Mouse (Mus musculus): Measurements from ENCODE around the gene Irgm2. TPM values are rescaled to one million over a fixed set of nuclear protein-coding genes. Genes with fewer than 3 reads are reported as not detected.
"Not testable (repeated sequence)": the region's sequence is repeated elsewhere in the genome, so short reads cannot be mapped to it uniquely, and the experiment has no call there.

Irgm2 gene
- polyA plus RNA-seq (2015; fragmentation: Nextera tagmentation; extraction: Ambion mirVana), result 1.5 and 1.8 TPM in 2 replicates

DNA sequence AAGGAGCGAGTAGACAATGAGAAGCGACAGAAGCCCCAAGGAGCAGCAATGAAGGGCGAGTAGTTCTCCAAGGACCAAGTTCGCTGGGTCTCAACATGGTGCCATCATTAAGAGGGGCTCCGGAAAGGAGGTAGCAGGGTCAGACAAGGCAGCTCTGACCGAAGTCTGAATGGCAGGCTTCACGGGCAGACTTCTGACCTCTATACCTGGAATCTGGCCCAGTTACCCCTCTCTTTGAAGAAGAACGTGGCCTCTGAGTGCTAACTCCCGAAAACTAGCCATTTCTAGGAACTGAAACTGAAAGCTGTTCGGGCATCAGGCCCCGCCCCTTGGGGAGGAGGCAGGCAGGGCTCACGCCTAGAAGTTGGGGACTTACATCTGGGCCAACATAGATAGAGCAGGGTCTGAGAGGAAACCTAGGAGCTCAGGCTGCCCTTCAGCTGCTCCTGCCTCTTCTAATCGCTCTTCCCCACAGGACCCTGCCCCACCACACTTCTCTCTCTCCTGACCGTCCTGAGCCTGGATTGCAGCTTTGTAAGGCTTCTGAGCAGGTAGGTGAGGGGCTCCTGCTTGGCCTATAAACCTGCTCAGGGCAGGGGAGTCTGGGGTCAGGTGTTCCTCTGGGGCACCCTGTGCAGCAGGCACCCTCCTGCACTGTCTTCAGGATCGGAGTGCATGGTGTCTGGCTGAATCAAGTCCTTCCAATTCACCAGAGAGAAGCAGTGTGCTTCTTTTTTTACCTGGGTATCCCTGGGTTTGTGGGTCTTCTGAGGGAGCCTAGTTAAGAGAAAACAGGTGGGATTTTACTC lies at the start of gene Irgm2, which contains the start of gene Igtp:
TSS of gene Irgm2 (plus strand) at position 390 of the 809 bp plus-strand sequence.
TSS of gene Igtp (plus strand) at position 328 of the 809 bp plus-strand sequence.
- H3K36me3 ChIP-seq, H3K27me3 ChIP-seq, H3K4me1 ChIP-seq, H3K27ac ChIP-seq, H3K9me3 ChIP-seq: not testable (repeated sequence)
- peak within 1 kb of the TSS; percentile 72 for H3K4me2 ChIP-seq
- peak within 1 kb of the TSS; percentile 75 for H3K9ac ChIP-seq
- 7% methylated on average over 14 of the region's 15 CpGs for WGBS
- peak within 1 kb of the TSS; percentile 58 for H3K4me3 ChIP-seq
- ATAC-seq (ENCODE audit: insufficient number of reproducible peaks, insufficient read depth, low FRiP score, low TSS enrichment, low read depth), result peak; percentile 37; the same call in 1 of the 2 replicates

DNA sequence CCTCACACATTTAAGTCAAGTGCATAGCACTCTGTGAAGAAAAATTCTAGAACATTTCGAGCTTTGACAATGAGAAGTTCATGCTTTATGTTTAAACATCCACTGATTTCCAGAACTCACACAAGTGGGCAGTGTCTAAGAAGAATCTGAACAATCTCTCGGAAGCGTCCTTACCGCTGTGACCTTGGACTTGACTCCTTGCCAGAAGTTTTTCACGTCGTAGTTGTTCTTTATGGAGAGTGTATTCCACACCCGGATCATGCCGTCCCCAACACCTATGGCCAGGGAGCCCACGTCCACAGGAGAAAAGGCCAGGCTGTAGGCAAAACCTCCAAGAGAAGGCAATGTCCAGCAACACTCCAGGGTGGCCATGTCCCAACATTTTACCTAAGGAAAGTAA lies 44.0 kb upstream of the Irgm2 start:
- ATAC-seq (ENCODE audit: insufficient number of reproducible peaks, insufficient read depth, low FRiP score, low TSS enrichment, low read depth), result no peak
- H3K4me3 ChIP-seq, result no peak overlapping the region
- WGBS, result 92% methylated on average over 9 of the region's 9 CpGs
- H3K9me3 ChIP-seq, result no peaks in the 10 kb centered on the region
- H3K4me2 ChIP-seq, result no peak overlapping the region
- H3K36me3 ChIP-seq, result peaks cover 89% of the 10 kb centered on the region
- H3K27me3 ChIP-seq, result no peaks in the 10 kb centered on the region
- no peaks in the 10 kb centered on the region for H3K4me1 ChIP-seq
- H3K9ac ChIP-seq, result no peak overlapping the region
- no peak overlapping the region for H3K27ac ChIP-seq

DNA sequence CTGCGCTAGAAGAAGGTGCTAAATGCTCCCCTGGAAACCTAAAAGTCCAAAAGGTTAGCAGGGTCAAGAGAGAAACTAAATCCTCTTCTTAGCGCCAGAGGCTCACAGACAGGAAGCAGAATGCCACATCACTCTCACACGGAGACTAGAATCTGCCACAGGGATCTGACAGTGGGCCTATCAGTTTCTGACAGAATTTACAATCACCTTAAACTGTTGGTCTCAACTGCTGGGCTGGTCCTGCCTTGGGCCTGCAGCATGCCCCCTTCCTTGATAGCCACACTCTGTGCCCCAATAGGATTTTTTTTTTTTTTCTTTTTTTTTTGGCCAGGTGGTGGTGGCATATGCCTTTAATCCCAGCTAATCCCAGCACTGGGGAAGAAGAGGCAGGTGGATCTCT lies 42.5 kb upstream of the Irgm2 start:
- peaks cover 91% of the 10 kb centered on the region for H3K36me3 ChIP-seq
- no peak overlapping the region for H3K4me3 ChIP-seq
- H3K9ac ChIP-seq, result no peak overlapping the region
- no peak overlapping the region for H3K4me2 ChIP-seq
- H3K27me3 ChIP-seq, result no peaks in the 10 kb centered on the region
- no peaks in the 10 kb centered on the region for H3K9me3 ChIP-seq
- no peaks in the 10 kb centered on the region for H3K4me1 ChIP-seq
- no peak for ATAC-seq (ENCODE audit: insufficient number of reproducible peaks, insufficient read depth, low FRiP score, low TSS enrichment, low read depth)
- no peak overlapping the region for H3K27ac ChIP-seq
- 78% methylated on average over 3 of the region's 3 CpGs for WGBS

DNA sequence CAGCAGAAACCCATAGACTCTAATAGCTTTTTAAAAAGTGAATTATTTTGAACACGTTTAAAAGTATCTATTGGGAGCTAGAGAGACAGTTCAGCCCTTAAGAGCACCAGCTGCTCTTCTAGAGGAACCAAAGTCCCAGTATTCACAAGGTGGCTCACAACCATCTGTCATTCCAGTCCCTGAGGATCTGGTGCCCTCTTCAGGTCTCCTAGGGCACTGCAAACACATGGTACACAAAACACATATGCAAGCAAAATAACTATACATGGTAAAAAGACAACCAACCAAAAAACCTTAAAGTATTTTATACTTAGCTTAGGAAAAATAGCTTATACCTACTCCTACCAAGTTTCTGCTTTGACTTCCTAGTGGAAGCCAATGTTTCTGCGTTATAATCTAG lies 34.3 kb upstream of the Irgm2 start:
- Histone ChIP-seq H3K27ac (no peak overlapping the region), H3K9me3 (no peaks in the 10 kb centered on the region), H3K4me3 (no peak overlapping the region), H3K36me3 (peaks cover 62% of the 10 kb centered on the region), H3K4me1 (peaks cover 7% of the 10 kb centered on the region), H3K27me3 (no peaks in the 10 kb centered on the region), H3K9ac (no peak overlapping the region), H3K4me2 (no peak overlapping the region)
- ATAC-seq (ENCODE audit: insufficient number of reproducible peaks, insufficient read depth, low FRiP score, low TSS enrichment, low read depth), result no peak
- 94% methylated on average over 2 of the region's 2 CpGs for WGBS

DNA sequence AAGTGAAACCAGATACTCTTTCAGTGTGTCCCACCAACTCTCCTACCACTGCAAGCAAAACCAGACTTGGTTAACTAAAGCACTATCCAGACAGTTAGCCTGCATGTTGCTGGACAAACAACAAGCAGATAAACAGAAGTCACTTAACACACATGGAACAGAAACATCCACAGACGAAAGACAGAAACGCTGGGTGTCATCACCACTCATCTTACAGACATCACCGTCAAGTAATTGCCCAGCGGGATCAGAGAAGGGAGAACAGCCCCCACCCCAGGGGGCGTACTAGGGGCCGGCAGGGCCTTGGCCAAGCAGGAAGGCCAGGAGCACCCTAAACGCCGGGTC lies 31.6 kb upstream of the Irgm2 start:
- H3K27me3 ChIP-seq, result no peaks in the 10 kb centered on the region
- peak overlapping the region; percentile 83 for H3K4me2 ChIP-seq
- WGBS, result under 1% methylated on average over 8 of the region's 8 CpGs
- peak overlapping the region; percentile 93 for H3K9ac ChIP-seq
- no peak for ATAC-seq (ENCODE audit: insufficient number of reproducible peaks, insufficient read depth, low FRiP score, low TSS enrichment, low read depth)
- peaks cover 37% of the 10 kb centered on the region for H3K36me3 ChIP-seq
- peak overlapping the region; percentile 68 for H3K27ac ChIP-seq
- H3K4me1 ChIP-seq, result peaks cover 17% of the 10 kb centered on the region
- H3K4me3 ChIP-seq, result peak overlapping the region; percentile 90
- H3K9me3 ChIP-seq, result no peaks in the 10 kb centered on the region

DNA sequence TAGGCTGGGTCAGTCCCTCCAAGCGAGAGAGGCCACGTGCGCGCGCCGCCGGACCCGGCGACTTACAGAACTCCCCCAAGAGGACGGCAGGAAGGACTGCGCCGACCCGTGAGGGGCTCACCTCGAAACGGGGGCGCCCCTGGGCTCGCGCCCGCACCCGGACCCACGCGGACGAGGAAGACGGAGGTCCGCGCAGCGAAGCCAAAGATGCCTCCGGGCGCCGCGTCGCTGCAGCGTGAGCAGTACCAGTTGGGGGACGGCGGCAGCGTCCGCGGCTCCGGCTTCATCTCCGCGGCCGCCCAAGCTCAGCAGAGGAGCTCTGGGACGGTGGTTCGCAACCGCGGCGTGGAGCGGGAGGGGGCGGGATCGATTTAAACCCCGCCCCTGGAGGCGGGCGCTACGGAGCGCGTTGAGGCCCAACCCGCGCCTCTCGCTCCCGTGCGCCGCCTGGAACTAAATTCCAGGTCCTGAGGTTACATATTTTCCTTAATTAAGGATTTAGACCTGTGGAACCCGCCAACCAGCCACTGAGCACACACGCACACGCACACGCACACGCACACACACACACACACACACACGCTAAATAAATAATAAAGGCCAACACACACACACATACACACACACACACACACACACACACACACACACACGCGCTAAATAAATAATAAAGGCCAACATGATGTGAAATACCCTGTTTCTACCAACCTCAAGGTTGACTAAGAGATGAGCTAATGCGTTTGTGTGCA lies 31.1 kb upstream of the Irgm2 start, which contains the start of gene Gemin5:
TSS of gene Gemin5 (minus strand) at position 373 of the 749 bp plus-strand sequence.
- Histone ChIP-seq H3K4me3 (peak within 1 kb of the TSS; percentile 90), H3K9me3 (no peaks in the 10 kb centered on the region), H3K27me3 (no peaks in the 10 kb centered on the region), H3K4me1 (peaks cover 18% of the 10 kb centered on the region), H3K27ac (peak within 1 kb of the TSS; percentile 68), H3K4me2 (peak within 1 kb of the TSS; percentile 83), H3K9ac (peak within 1 kb of the TSS; percentile 93), H3K36me3 (peaks cover 37% of the 10 kb centered on the region)
- peak; percentile 85 for ATAC-seq (ENCODE audit: insufficient number of reproducible peaks, insufficient read depth, low FRiP score, low TSS enrichment, low read depth)
- WGBS, result 1% methylated on average over 68 of the region's 71 CpGs

DNA sequence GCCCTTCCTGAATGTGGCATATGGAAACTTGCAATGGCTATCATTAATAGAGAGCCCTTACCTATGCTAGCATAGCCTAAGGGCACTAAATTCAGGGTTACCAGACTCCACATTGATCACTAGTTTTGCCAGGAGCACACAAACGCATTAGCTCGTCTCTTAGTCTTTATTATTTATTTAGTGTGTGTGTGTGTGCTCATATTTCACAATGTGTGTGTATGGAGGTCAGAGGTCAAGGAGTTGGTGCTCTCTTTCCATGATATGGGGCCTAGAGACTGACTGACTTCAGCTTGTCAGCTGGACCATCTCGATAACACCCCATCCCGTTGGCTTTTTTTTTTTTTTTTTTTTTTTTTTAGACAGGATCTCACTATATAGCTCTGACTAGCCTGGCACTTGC lies 29.8 kb upstream of the Irgm2 start:
- WGBS, result 73% methylated on average over 4 of the region's 4 CpGs

DNA sequence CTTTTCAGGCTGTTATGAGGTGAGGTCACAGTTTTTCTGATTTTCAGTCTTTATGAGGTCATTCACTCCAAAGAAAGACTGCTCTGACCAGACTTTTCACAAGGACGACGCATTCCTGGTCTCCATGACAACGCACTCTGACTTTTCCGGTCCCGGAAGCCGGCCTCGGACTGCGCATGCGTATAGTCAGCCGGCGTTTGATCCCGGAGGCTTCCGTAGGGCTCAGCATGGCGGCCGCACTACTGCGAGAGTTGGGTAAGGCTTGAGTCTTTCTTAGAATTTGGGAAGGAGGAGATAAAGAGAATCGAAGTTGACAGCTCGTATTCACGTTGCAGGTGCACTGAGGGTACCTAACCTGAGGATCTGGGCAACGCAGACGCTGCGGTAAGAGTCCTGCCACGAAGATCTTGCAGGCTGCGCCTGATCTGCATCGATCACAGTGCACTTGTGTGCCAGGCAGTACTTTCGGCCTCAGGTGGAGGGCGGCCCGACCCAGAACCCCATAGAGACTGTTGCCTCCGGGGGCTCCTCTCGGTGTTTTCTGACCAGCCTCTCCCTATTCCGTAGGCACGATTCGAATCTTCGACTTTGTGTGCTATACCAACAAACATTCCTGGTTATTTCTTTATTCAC lies 27.8 kb upstream of the Irgm2 start, which contains the start of gene Mrpl22:
TSS of gene Mrpl22 (plus strand) at position 203 of the 633 bp plus-strand sequence.
- under 1% methylated on average over 34 of the region's 34 CpGs for WGBS
- H3K9ac ChIP-seq, result peak within 1 kb of the TSS; percentile 88
- H3K4me2 ChIP-seq, result peak within 1 kb of the TSS; percentile 84
- no peaks in the 10 kb centered on the region for H3K9me3 ChIP-seq
- 0 out of 2 replicates have a peak, but pooled peaks have one; percentile 27 for ATAC-seq (ENCODE audit: insufficient number of reproducible peaks, insufficient read depth, low FRiP score, low TSS enrichment, low read depth)
- peaks cover 18% of the 10 kb centered on the region for H3K4me1 ChIP-seq
- peak within 1 kb of the TSS; percentile 53; the same call in 1 of the 2 replicates for H3K27ac ChIP-seq
- no peaks in the 10 kb centered on the region for H3K27me3 ChIP-seq
- H3K36me3 ChIP-seq, result peaks cover 35% of the 10 kb centered on the region
- peak within 1 kb of the TSS; percentile 68 for H3K4me3 ChIP-seq

More for the DNA sequence above, 29.8 kb upstream of the Irgm2 start:
- H3K27ac ChIP-seq, result no peak overlapping the region
- peaks cover 18% of the 10 kb centered on the region for H3K4me1 ChIP-seq
- H3K4me3 ChIP-seq, result no peak overlapping the region
- H3K9me3 ChIP-seq, result no peaks in the 10 kb centered on the region
- no peak overlapping the region for H3K4me2 ChIP-seq
- no peak for ATAC-seq (ENCODE audit: insufficient number of reproducible peaks, insufficient read depth, low FRiP score, low TSS enrichment, low read depth)
- no peak overlapping the region for H3K9ac ChIP-seq
- no peaks in the 10 kb centered on the region for H3K27me3 ChIP-seq
- peaks cover 35% of the 10 kb centered on the region for H3K36me3 ChIP-seq

DNA sequence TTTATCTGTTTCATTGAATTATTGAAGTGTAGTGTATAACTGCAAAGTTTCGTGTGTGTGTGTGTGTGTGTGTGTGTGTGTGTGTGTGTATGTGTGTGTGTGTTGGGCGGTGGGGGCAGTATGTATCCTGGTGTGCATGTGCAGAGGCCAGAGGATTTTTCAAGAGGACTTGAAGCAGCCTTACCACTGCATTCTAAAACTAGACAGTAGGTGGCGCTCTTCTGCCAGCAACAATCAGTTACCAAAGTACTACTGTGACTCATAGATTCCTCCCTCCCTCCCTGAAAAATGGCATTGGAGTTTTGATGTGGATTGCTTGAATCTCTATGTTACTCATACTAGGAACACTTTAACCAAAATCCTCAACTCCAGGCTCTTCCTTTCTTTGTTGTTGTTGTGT lies 19.9 kb upstream of the Irgm2 start:
- Histone ChIP-seq H3K4me3 (no peak overlapping the region), H3K9ac (no peak overlapping the region), H3K9me3 (no peaks in the 10 kb centered on the region), H3K27ac (no peak overlapping the region), H3K4me1 (no peaks in the 10 kb centered on the region), H3K27me3 (no peaks in the 10 kb centered on the region), H3K4me2 (no peak overlapping the region), H3K36me3 (peaks cover 49% of the 10 kb centered on the region)
- ATAC-seq (ENCODE audit: insufficient number of reproducible peaks, insufficient read depth, low FRiP score, low TSS enrichment, low read depth), result no peak
- 29% methylated on average over 3 of the region's 3 CpGs for WGBS

DNA sequence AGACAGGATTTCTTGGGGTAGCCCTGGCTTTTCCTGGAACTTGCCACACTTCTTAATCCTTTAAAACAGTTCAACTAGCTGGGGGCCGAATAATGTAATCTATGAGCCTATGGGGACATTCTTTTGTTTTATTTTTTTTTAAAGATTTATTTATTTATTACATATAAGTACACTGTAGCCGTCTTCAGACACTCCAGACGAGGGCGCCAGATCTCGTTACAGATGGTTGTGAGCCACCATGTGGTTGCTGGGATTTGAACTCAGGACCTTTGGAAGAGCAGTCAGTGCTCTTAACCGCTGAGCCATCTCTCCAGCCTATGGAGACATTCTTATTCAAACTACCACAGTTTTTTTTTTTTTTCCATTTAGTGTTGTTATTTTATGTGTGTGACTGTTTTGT lies 19.4 kb upstream of the Irgm2 start:
- ATAC-seq (ENCODE audit: insufficient number of reproducible peaks, insufficient read depth, low FRiP score, low TSS enrichment, low read depth); H3K9ac ChIP-seq; H3K4me3 ChIP-seq; H3K4me1 ChIP-seq; H3K27ac ChIP-seq; H3K27me3 ChIP-seq; H3K9me3 ChIP-seq; H3K4me2 ChIP-seq: not testable (repeated sequence)
- peaks cover 46% of the 10 kb centered on the region for H3K36me3 ChIP-seq
- 95% methylated on average over 6 of the region's 6 CpGs for WGBS

DNA sequence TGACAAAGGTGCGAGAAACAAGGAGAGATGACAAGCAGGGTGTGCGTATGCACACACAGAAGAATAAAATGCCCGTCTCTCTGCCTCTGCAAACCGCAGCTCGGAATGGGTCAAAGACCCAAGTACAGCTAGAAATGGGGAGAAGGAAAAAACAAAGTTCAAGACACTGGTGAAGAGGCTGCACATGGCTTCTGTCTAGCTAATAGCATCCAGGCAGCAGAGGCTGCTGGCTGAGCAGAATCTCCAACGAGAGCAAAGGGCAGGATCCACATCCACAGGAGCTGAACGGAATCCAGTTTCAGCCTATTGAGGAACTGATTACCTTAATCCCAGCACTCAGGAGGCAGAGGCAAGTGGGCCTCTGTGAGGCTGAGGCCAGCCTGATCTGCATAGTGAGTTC lies 18.7 kb upstream of the Irgm2 start:
- Histone ChIP-seq H3K27me3 (no peaks in the 10 kb centered on the region), H3K4me2 (no peak overlapping the region), H3K27ac (no peak overlapping the region), H3K36me3 (peaks cover 38% of the 10 kb centered on the region), H3K9me3 (no peaks in the 10 kb centered on the region), H3K4me1 (no peaks in the 10 kb centered on the region), H3K4me3 (no peak overlapping the region), H3K9ac (no peak overlapping the region)
- ATAC-seq (ENCODE audit: insufficient number of reproducible peaks, insufficient read depth, low FRiP score, low TSS enrichment, low read depth), result no peak
- 85% methylated on average over 7 of the region's 7 CpGs for WGBS

All from embryonic facial prominence, embryonic 13.5 days (tissue).